Mouse (Mus musculus): ENCODE results near the gene Epha1. TPM values are rescaled to one million over a fixed set of nuclear protein-coding genes. Genes with fewer than 3 reads are reported as not detected.

The Epha1 gene
- polyA plus RNA-seq, 1 experiment: 6.3 TPM

GRCm38 (mm10) chr6:42352486-42352846 is 20.6 kb downstream of the Epha1 start:
- Histone ChIP-seq H3K36me3 (ENCODE audit: control insufficient read depth, insufficient read depth) (peaks cover 52% of the 10 kb centered on the region), H3ac (ENCODE audit: control insufficient read depth, insufficient read length) (no peak overlapping the region), H3K4me3 (peak overlapping the region; percentile 98), H3K79me2 (ENCODE audit: control insufficient read depth, insufficient read depth) (peaks cover 64% of the 10 kb centered on the region), H3K27me3 (ENCODE audit: control insufficient read depth, insufficient read depth, insufficient read length) (no peaks in the 10 kb centered on the region), H3K4me2 (ENCODE audit: low read depth) (peak overlapping the region; percentile 89)
- TF ChIP-seq E2F4 (IDR thresholded peaks at IDR 0.05; ENCODE audit: insufficient read depth): no peak
- TF ChIP-seq POLR2A (IDR thresholded peaks at IDR 0.05; ENCODE audit: insufficient read length, low read depth): no peak
- no peak for TF ChIP-seq MYOD1 (IDR thresholded peaks at IDR 0.05; ENCODE audit: control insufficient read depth in 1 of 3, insufficient read length in 2 of 3, low read depth in 2 of 3)
- no peak for TF ChIP-seq TCF3 (IDR thresholded peaks at IDR 0.05; ENCODE audit: insufficient read length, low read depth)
- TF ChIP-seq REST (IDR thresholded peaks at IDR 0.05; ENCODE audit: insufficient read depth, insufficient read length): no peak
- TF ChIP-seq SRF (IDR thresholded peaks at IDR 0.05; ENCODE audit: control insufficient read depth, insufficient read length, low read depth): no peak
- no peak for TF ChIP-seq CEBPB (IDR thresholded peaks at IDR 0.05; ENCODE audit: insufficient read depth, poor library complexity, severe bottlenecking)
- TF ChIP-seq TCF12 (IDR thresholded peaks at IDR 0.05; ENCODE audit: insufficient read depth, poor library complexity, severe bottlenecking): no peak
- TF ChIP-seq MAX (IDR thresholded peaks at IDR 0.05; ENCODE audit: low read depth): no peak
- no peak for TF ChIP-seq POLR2AphosphoS2 (IDR thresholded peaks at IDR 0.05; ENCODE audit: insufficient read length, low read depth)
- TF ChIP-seq USF1 (IDR thresholded peaks at IDR 0.05; ENCODE audit: low read depth): no peak
- TF ChIP-seq MYOG (IDR thresholded peaks at IDR 0.05; ENCODE audit: control insufficient read depth in 1 of 3, insufficient read depth in 1 of 3, insufficient read length in 2 of 3, low read depth in 2 of 3): no peak

GRCm38 (mm10) chr6:42351776-42352485 is 21.1 kb downstream of the Epha1 start:
- H3K27me3 ChIP-seq (ENCODE audit: control insufficient read depth, insufficient read depth, insufficient read length): no peaks in the 10 kb centered on the region
- peak overlapping the region; percentile 98 for H3K4me3 ChIP-seq
- H3ac ChIP-seq (ENCODE audit: control insufficient read depth, insufficient read length): peak overlapping the region; percentile 97
- H3K4me2 ChIP-seq (ENCODE audit: low read depth): peak overlapping the region; percentile 89
- peaks cover 47% of the 10 kb centered on the region for H3K36me3 ChIP-seq (ENCODE audit: control insufficient read depth, insufficient read depth)
- TF ChIP-seq POLR2AphosphoS2 (IDR thresholded peaks at IDR 0.05; ENCODE audit: insufficient read length, low read depth): peak; percentile 45
- TF ChIP-seq TCF12 (IDR thresholded peaks at IDR 0.05; ENCODE audit: insufficient read depth, poor library complexity, severe bottlenecking): no peak
- peak; percentile 35 for TF ChIP-seq POLR2A (IDR thresholded peaks at IDR 0.05; ENCODE audit: insufficient read length, low read depth)
- H3K79me2 ChIP-seq (ENCODE audit: control insufficient read depth, insufficient read depth): peaks cover 64% of the 10 kb centered on the region

- Histone ChIP-seq H3K4me2 (ENCODE audit: low read depth) (peak overlapping the region; percentile 89), H3K27me3 (ENCODE audit: control insufficient read depth, insufficient read depth, insufficient read length) (no peaks in the 10 kb centered on the region), H3K79me2 (ENCODE audit: control insufficient read depth, insufficient read depth) (peaks cover 61% of the 10 kb centered on the region), H3K36me3 (ENCODE audit: control insufficient read depth, insufficient read depth) (peaks cover 44% of the 10 kb centered on the region), H3K4me3 (peak overlapping the region; percentile 98), H3ac (ENCODE audit: control insufficient read depth, insufficient read length) (peak overlapping the region; percentile 97)
- TF ChIP-seq SRF (IDR thresholded peaks at IDR 0.05; ENCODE audit: control insufficient read depth, insufficient read length, low read depth): no peak
- no peak for TF ChIP-seq USF1 (IDR thresholded peaks at IDR 0.05; ENCODE audit: low read depth)
- TF ChIP-seq CEBPB (IDR thresholded peaks at IDR 0.05; ENCODE audit: insufficient read depth, poor library complexity, severe bottlenecking): no peak
- TF ChIP-seq REST (IDR thresholded peaks at IDR 0.05; ENCODE audit: insufficient read depth, insufficient read length): no peak
- TF ChIP-seq TCF12 (IDR thresholded peaks at IDR 0.05; ENCODE audit: insufficient read depth, poor library complexity, severe bottlenecking): no peak
- TF ChIP-seq POLR2A (IDR thresholded peaks at IDR 0.05; ENCODE audit: insufficient read length, low read depth): peak; percentile 26
- no peak for TF ChIP-seq MYOD1 (IDR thresholded peaks at IDR 0.05; ENCODE audit: control insufficient read depth in 1 of 3, insufficient read length in 2 of 3, low read depth in 2 of 3)
- no peak for TF ChIP-seq TCF3 (IDR thresholded peaks at IDR 0.05; ENCODE audit: insufficient read length, low read depth)
- no peak for TF ChIP-seq MAX (IDR thresholded peaks at IDR 0.05; ENCODE audit: low read depth)
- TF ChIP-seq MYOG (IDR thresholded peaks at IDR 0.05; ENCODE audit: control insufficient read depth in 1 of 3, insufficient read depth in 1 of 3, insufficient read length in 2 of 3, low read depth in 2 of 3): no peak
- TF ChIP-seq POLR2AphosphoS2 (IDR thresholded peaks at IDR 0.05; ENCODE audit: insufficient read length, low read depth): peak; percentile 13
- no peak for TF ChIP-seq E2F4 (IDR thresholded peaks at IDR 0.05; ENCODE audit: insufficient read depth)
Observed at GRCm38 (mm10) chr6:42350968-42351775, 21.9 kb downstream of the Epha1 start.

- Histone ChIP-seq H3K79me2 (ENCODE audit: control insufficient read depth, insufficient read depth) (peaks cover 53% of the 10 kb centered on the region), H3K36me3 (ENCODE audit: control insufficient read depth, insufficient read depth) (peaks cover 40% of the 10 kb centered on the region), H3ac (ENCODE audit: control insufficient read depth, insufficient read length) (peak overlapping the region; percentile 97), H3K4me2 (ENCODE audit: low read depth) (peak overlapping the region; percentile 89), H3K4me3 (peak overlapping the region; percentile 98), H3K27me3 (ENCODE audit: control insufficient read depth, insufficient read depth, insufficient read length) (no peaks in the 10 kb centered on the region)
- TF ChIP-seq MYOD1 (IDR thresholded peaks at IDR 0.05; ENCODE audit: control insufficient read depth in 1 of 3, insufficient read length in 2 of 3, low read depth in 2 of 3): peak in 1 of 3 experiments; percentile 28
- TF ChIP-seq TCF3 (IDR thresholded peaks at IDR 0.05; ENCODE audit: insufficient read length, low read depth): no peak
- TF ChIP-seq POLR2A (IDR thresholded peaks at IDR 0.05; ENCODE audit: insufficient read length, low read depth): peak; percentile 98
- TF ChIP-seq MYOG (IDR thresholded peaks at IDR 0.05; ENCODE audit: control insufficient read depth in 1 of 3, insufficient read depth in 1 of 3, insufficient read length in 2 of 3, low read depth in 2 of 3): peak in 1 of 3 experiments; percentile 10
- peak; percentile 24 for TF ChIP-seq REST (IDR thresholded peaks at IDR 0.05; ENCODE audit: insufficient read depth, insufficient read length)
- peak; percentile 29 for TF ChIP-seq E2F4 (IDR thresholded peaks at IDR 0.05; ENCODE audit: insufficient read depth)
- TF ChIP-seq POLR2AphosphoS2 (IDR thresholded peaks at IDR 0.05; ENCODE audit: insufficient read length, low read depth): peak; percentile 95
- no peak for TF ChIP-seq USF1 (IDR thresholded peaks at IDR 0.05; ENCODE audit: low read depth)
Observed at GRCm38 (mm10) chr6:42350021-42350967, 22.8 kb downstream of the Epha1 start.

All from myocyte (in vitro differentiated cells).